Mouse (Mus musculus) spleen, postnatal 4 days (tissue): ENCODE data around the gene Cabp2.
"Not testable (repeated sequence)": the region's sequence is repeated elsewhere in the genome, so short reads cannot be mapped to it uniquely, and the experiment has no call there.

ENCODE experiments used
- DNase-seq, 2 experiments: peaks; one replicate each; pipeline ENCODE4 v3.0.0; 2022; ENCODE audit warnings: low spot score in 2 of 2

Gene Cabp2

DNA sequence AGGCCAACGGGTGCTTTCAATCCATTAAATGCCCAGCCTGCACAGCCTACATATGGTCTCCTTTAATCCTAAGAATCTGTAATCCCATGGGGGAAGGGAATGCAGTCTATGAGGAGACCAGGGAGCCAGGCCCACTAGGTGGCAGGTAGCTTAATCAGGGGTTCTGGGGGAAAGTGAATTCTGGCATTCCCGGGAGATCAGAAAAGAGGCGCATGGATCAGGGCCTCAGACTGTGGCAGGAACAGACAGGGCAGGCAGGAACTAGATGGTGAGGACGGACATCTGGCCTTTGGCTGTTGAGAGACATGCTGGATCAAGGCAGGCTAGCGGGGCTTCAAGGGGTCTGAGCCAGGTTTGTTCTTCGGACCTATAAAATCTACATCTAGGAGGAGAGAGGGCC lies 20.1 kb downstream of the Cabp2 start:
- no peak for DNase-seq

DNA sequence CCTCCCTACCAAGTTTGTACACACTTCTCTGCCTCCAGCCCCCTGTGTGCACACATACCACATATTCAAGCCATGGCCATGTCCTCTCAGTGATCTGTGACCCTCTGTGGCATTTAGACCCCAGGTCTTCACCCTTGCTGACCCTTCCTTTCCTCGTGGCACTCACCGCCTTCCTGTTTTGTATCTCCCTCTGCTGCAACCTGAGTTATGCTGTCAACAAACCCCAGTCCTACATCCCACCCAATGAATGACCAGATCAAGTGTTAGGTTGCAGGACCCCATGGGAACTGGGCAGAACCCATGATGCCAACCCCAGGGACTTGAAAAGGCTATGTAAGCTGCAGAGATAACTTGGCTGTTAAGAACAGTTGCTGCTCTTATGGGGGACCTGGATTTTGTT lies 20.7 kb downstream of the Cabp2 start:
- no peak for DNase-seq

DNA sequence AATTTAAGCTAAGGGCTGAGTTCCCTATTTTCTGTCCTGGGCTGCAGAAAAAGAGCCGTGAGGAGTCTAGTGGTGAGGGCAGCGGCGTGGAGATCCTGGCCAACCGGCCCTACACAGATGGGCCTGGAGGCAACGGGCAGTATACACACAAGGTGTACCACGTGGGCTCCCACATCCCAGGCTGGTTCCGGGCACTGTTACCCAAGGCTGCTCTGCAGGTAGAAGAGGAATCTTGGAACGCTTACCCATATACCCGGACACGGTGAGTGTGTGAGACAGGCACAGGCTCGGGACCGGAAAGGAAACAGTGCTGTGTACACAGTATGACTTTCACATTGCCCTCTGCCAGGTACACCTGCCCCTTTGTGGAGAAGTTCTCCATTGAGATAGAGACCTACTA lies 21.2 kb downstream of the Cabp2 start:
- no peak for DNase-seq

DNA sequence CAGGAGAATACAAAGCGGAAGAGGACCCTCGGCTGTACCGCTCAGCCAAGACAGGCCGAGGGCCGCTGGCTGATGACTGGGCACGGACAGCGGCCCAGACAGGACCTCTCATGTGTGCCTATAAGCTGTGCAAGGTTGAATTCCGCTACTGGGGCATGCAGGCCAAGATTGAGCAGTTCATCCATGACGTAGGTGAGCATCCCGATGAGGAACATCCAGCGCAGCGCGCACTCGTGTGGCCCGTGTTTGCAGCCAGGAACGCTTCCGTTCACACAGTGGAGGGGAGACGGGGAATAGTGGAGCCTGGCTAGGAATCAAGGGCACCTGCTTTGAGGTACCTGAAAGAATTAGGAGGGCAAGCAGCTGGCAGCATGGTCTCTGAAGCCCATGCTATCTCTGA lies 21.9 kb downstream of the Cabp2 start:
- no peak for DNase-seq

DNA sequence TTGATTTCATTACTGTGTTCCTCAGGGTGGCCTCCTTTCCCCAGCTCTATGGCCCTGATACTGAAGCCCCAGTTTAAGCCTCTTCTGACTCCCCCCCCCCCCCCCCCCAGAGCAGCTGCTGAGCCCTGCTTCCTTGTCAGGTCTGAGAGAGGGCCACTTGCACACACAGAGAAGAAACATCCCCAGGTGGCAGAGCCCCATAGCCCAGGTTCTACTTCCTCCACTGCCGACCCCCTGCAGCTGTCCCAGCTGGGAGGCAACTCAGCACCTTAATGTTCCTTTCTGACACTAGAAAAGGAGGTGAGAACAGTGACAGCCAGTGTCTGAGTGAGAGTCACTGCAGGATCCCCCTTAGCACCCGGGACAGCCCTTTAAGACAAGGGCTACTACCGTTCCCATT lies 22.4 kb downstream of the Cabp2 start:
- DNase-seq: no peak

DNA sequence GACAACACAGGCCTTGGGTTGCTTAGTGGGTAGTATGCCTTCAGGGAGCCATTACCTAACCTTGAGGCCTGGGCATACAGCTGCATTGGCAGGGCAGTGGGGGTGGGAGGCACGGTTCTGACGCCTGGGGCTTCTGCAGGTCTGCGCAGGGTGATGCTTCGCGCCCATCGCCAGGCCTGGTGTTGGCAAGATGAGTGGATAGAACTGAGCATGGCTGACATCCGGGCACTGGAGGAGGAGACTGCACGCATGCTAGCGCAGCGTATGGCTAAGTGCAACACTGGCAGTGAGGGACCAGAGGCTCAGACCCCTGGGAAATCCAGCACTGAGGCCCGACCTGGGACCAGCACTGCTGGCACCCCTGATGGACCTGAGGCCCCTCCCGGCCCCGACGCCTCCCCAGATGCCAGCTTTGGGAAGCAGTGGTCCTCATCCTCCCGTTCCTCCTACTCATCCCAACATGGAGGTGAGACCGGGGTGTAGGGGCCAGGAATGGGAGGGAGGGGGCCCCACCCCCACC lies 23.4 kb downstream of the Cabp2 start:
- DNase-seq: no peak

DNA sequence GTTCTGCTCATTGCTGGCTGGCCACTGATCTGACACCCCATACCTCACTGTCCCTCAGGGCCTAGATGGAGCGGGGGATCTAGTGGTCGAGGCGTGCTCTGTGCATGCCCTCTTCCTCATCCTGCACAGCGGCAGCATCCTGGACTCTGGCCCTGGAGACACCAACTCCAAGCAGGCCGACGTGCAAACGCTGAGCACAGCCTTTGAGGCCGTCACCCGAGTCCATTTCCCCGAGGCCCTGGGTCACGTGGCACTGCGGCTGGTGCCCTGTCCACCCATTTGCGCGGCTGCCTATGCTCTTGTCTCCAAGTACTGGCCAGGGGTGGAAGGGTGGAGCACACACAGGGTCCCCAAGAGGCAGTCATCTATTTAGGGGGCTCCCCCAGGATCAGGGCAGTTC lies 25.3 kb downstream of the Cabp2 start:
- peak in 1 of 2 experiments; percentile 60 for DNase-seq

DNA sequence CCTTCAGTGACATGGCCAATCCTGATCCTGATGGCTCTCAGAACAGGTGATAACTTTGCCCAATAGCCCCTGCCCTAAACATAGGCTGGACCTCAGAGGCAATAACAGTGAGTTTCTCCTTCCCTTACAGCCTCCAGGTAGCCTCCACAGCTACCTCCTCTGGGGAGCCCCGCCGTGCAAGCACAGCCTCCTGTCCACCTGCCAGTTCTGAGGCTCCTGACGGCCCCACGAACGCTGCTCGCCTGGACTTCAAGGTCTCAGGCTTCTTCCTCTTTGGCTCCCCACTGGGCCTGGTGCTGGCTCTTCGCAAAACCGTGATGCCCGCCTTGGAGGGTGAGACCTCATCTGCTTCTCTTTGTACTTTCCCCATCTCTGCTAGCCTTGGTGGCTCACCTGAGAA lies 27.2 kb downstream of the Cabp2 start:
- peak in 1 of 2 experiments; percentile 61 for DNase-seq

DNA sequence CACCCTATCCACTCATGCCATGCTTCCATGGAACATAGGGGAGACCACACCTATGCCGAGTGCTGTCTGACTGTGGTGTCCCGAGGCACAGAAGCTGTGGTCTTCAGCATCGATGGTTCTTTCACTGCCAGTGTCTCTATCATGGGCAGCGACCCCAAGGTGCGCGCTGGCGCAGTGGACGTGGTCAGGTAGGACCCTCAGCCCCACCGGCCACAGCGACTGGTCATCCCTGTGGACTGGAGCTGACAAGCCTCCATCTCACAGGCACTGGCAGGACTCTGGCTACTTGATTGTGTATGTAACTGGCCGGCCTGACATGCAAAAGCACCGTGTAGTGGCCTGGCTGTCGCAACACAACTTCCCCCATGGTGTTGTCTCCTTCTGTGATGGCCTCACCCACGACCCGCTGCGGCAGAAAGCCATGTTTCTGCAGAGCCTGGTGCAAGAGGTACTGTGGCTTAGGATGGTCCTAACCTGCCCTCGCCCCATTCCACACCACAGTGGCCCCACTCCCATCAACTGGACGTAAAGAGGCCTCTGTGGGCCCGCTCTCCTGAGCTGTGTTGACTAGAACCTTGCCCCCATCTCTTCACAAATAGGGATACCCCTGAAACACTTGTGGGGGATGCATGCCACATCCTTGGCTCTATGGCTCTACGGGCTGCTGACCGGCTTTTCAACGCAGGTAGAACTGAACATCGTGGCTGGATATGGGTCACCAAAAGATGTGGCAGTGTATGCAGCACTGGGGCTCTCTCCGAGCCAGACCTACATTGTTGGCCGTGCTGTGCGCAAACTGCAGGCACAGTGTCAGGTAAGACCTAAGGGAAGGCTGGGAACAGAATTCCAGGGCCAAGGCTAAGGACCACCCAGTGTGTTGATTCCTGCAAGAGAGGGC lies 30.9 kb downstream of the Cabp2 start:
- DNase-seq: peak in 1 of 2 experiments; percentile 73

DNA sequence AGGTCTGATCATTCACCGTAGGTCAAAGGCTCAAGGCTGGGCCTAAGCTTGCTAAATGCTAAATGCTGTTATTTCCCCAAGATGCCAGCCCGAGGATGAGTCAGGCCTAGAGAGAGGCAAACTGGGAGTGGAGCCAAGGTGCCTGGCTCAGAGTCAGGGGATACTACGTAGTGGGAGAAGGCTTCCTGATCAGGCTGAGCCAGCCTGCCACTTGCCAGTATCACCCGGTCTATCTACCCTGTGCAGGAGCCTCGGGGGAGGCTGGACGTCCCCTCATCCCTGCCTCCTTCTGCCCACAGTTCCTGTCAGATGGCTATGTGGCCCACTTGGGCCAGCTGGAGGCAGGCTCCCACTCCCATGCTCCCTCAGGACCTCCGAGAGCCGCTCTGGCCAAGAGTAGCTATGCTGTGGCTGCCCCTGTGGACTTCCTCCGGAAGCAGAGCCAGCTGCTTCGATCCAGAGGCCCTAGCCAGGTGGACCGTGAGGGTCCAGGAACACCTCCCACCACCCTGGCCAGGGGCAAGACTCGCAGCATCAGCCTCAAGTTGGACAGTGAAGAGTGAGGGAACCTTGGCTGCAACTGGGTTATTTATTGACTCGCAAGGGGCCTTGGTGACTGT lies 31.9 kb downstream of the Cabp2 start:
- DNase-seq: peak; percentile 89 to 92

DNA sequence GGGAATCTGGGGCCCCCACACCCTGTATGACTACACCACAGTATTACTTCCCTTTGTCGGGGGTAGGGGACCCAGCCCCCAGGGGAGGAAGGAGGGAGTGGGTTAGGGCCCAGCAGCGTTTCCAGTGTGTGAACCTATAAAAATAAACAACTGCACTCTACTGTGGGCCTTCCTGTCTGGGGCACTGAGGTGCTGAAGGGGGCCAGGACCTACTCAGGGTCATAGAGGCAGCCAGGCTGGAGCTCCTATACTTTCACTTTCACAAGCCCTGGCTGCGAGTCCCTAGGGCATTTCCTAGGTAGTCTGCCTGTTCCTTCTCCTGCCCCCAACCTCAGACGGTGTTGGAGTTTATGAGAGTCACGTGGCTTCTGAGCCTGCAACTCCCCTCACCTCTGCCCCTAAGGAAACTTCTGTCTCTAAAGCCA lies 32.4 kb downstream of the Cabp2 start:
- peak; percentile 66 to 80 for DNase-seq

DNA sequence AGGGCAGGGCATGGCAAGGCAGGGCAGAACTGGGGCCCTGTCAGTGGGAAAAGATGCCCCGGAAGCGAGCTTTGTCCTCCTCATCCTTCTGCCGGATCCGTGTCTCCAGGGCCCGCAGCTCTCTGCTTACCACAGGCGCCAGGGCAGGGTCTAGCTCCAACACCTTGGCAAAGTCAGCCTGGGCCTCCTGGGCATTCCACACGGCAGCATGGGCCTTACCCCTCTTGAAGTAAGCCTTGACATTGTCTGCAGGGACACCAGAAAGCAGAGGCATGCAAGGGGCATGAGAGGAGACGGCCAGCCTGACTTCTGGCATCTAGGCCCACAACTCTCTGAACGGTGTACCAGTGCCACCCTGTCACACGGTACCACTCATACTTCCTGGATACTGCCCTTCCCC lies 33.2 kb downstream of the Cabp2 start:
- no peak for DNase-seq

DNA sequence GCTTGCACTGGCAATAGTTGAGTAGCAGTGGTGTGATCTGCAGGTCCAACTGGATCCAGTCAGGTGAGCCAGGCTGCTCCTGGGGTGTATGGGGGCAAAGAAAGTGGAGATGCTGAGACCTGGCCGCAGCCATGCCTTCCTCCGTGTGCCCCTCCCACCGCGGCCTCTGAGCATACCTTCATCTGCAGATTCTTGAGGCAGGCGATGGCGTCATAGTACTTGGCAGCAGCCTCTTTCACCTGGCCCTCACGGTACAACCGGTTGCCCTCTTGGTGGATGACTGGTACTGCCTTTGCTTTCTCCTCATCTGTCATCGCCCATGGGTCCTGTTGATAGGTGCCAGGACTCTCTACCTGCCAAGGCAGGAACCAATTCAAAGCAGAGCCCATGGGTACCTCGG lies 33.8 kb downstream of the Cabp2 start:
- DNase-seq: no peak

DNA sequence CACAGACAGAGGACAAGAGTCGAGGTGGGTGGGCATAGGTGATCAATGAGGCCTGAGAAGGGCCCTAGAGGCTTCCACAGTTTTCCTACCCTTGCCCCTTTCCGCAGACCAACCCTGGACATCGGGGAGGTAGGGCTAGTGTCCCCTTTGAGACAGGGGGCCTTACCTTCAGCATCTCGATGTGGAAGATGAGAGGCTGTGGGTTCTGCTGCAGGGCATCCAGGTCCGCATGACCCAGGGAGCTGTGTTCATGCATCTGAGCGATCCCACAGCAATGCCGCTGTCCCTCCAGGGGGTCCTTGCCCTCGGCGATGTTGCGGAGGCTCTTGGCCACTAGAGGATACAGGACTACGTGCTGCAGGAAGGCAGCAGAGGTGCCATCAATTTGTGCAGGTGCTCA lies 34.4 kb downstream of the Cabp2 start:
- no peak for DNase-seq

DNA sequence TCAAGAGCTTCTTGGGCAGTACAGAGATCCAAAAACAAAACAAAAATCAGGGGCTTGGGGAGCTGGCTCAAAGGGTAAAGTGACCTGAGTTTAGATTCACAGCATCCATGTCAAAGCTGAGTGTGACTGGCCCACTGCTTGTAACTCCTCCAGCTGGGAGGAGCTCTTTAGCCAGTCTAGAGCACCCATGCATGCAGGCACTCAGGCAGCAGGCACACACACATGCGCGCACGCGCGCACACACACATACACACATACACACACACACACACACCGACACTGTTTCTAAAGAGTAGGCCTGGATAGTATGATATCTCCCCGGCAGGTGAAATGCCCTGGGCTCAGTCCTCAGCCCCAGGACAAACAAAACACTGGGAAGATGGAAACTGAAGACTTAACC lies 35.6 kb downstream of the Cabp2 start:
- no peak for DNase-seq

DNA sequence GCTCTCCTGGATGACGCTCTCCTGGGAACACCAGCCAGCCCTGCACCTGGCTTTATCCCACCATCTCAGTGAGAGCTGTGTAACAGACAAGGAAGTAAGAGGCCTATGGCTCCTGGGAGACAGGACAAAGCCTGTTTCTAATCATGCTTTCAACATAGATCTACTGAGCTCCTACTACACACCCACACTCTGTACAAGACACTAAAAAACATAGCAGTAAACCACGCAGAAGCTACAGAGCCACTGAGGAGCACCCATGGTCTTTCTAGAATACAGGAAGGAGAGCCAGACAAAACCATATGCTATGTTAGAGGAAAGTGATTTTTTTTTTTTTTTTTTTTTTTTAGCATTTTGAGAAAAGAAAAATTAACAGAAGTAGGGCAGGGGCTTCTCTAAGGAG lies 37.0 kb downstream of the Cabp2 start:
- DNase-seq: no peak

DNA sequence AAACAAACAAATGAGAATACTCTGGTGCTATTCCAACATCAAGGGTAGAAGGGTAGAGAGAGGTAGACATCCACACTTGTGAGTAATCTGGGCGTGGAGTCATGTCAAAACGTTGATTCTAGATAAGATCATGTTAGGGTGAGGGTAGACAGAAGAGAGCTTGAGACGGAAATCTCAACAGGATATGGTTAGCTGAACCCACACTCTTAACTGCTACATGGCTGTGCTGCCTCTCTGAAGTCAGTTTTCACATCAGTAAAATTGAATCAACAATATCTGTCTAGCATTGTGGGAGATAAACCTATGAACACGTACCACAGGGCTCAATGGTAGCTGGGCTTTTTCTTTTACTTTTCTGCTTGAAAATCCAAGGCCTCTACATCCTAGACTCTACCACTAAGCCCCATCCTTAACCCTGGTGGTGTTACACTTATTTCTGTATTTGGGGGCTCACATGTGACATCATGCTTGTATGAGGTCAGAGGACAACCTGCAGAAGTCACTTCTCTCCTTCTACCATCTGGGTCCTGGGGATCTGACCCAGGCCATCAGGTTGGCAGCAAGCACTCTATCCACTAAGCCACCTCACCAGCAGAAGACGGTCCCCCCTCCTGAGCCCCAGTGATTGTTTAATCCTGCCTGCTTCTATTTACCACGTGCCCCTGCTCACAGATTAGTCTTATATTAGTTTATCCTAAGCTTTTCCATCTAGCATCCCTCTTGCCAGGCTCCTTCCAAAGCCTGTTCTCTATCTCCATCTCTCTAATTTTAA lies 38.5 kb downstream of the Cabp2 start:
- DNase-seq: no peak

DNA sequence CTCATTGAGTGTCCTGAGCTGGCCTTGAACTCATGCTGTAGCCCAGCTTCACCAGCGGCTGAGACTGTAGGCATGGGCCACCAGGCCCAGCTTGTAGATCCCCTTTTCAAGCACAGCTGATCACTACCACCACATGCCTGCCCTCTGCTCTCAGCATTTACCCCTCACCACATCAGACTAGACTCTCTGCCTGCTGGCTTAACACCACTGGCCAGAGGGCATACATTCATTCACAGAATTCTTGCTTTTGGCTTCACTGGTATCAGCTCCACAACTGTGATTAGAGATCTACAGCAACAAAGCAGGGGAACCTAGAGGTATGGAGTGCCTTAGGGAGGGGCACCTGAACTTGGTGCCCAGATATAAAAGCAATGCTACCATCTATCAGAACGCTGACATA lies 39.1 kb downstream of the Cabp2 start:
- DNase-seq: no peak

DNA sequence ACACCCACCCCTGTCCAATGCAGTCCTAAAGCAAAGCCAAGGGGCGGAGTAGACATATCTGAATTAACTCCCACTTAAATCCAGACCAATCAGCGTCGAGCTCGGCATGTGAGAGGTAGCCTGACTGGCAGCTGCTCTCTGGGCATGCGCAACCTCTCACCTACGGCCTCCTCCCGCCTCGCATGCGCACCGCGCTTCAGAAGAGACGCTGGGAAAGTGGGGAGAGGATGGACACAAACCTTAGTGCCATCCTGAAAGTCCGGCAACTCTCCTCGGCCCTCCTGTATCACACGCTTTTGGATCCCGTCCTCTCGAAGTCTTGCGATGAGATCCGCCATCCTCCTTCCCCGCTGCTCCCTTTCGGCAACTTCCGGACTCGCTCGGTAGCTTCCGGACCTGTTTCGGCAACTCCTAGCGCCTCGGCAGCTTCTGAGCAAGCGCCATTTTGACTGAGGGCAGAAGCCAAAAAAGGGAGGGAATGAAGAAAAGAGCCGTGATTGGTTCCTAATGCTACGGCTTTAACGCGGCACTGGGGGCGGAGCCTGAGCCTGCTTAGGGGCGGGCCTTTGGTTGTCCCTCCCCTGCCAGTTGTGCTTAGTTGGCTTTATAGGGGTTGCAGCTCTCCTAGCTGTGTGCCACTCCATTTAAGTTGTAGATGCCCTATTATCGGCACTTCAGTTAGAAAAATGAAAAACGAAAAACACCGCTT lies 39.9 kb downstream of the Cabp2 start:
- DNase-seq: peak; percentile 97 to 98

DNA sequence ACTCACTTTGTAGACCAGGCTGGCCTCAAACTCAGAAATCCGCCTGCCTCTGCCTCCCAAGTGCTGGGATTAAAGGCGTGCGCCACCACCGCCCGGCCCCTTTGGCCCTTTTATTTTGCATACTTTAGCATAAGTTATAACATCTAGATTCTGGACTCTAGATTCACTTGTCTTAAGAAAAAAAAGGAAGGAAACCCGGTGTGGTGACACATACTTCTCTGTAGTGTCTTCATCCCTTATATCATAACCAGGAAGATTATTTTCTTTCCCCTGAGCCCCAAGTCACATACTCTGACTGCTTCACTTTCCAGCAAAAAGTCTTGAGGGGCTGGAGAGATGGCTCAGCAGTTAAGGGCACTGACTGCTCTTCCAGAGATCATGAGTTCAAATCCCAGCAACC lies 40.5 kb downstream of the Cabp2 start:
- not testable (repeated sequence) for DNase-seq
